Mouse (Mus musculus): ENCODE data around the gene Gm10974. TPM values are rescaled to one million over a fixed set of nuclear protein-coding genes. Genes with fewer than 3 reads are reported as not detected.

Gene Gm10974
- polyA plus RNA-seq, 1 experiment from 2014 or later, result not detected

- H3K4me3 ChIP-seq (ENCODE audit: control insufficient read depth in 1 of 2, insufficient read depth in 1 of 2, low read depth in 1 of 2, low read length in 2 of 2), result no peak overlapping the region
- H3K27me3 ChIP-seq (ENCODE audit: control insufficient read depth, insufficient read depth, low read length), result no peaks in the 10 kb centered on the region
- H3K4me2 ChIP-seq (ENCODE audit: low read length), result no peak overlapping the region
- H3K36me3 ChIP-seq (ENCODE audit: control insufficient read depth, insufficient read depth, low read length), result no peaks in the 10 kb centered on the region
- no peaks in the 10 kb centered on the region for H3K9me3 ChIP-seq (ENCODE audit: control insufficient read depth, low read length)
- 64% methylated on average over 9 of the region's 9 CpGs for WGBS
- no peak for ATAC-seq (ENCODE audit: insufficient number of reproducible peaks, insufficient read depth, low FRiP score, low read depth)
- H3K9ac ChIP-seq (ENCODE audit: low read length), result no peak overlapping the region
- no peaks in the 10 kb centered on the region for H3K4me1 ChIP-seq (ENCODE audit: control insufficient read depth in 2 of 2, insufficient read depth in 2 of 2, low read length in 2 of 2)
- no peak overlapping the region for H3K27ac ChIP-seq (replicated peaks in 1 of 2; ENCODE audit: control insufficient read depth in 1 of 2, insufficient read depth in 1 of 2, low read depth in 2 of 2, low read length in 2 of 2)
These were observed 18.6 kb upstream of the Gm10974 start for GRCm38 (mm10) chr7:66346959-66347663.

GRCm38 (mm10) chr7:66348588-66348987, 17.1 kb upstream of the Gm10974 start:
- no peak overlapping the region for H3K4me2 ChIP-seq (ENCODE audit: low read length)
- no peak overlapping the region for H3K4me3 ChIP-seq (ENCODE audit: control insufficient read depth in 1 of 2, insufficient read depth in 1 of 2, low read depth in 1 of 2, low read length in 2 of 2)
- H3K36me3 ChIP-seq (ENCODE audit: control insufficient read depth, insufficient read depth, low read length), result no peaks in the 10 kb centered on the region
- H3K9me3 ChIP-seq (ENCODE audit: control insufficient read depth, low read length), result no peaks in the 10 kb centered on the region
- ATAC-seq (ENCODE audit: insufficient number of reproducible peaks, insufficient read depth, low FRiP score, low read depth), result no peak
- H3K9ac ChIP-seq (ENCODE audit: low read length), result no peak overlapping the region
- H3K4me1 ChIP-seq (ENCODE audit: control insufficient read depth in 2 of 2, insufficient read depth in 2 of 2, low read length in 2 of 2), result no peaks in the 10 kb centered on the region
- no peak overlapping the region for H3K27ac ChIP-seq (replicated peaks in 1 of 2; ENCODE audit: control insufficient read depth in 1 of 2, insufficient read depth in 1 of 2, low read depth in 2 of 2, low read length in 2 of 2)
- H3K27me3 ChIP-seq (ENCODE audit: control insufficient read depth, insufficient read depth, low read length), result no peaks in the 10 kb centered on the region
- WGBS, result 82% methylated on average over 10 of the region's 10 CpGs

- no peak overlapping the region for H3K4me3 ChIP-seq (ENCODE audit: control insufficient read depth in 1 of 2, insufficient read depth in 1 of 2, low read depth in 1 of 2, low read length in 2 of 2)
- ATAC-seq (ENCODE audit: insufficient number of reproducible peaks, insufficient read depth, low FRiP score, low read depth), result no peak
- no peak overlapping the region for H3K4me2 ChIP-seq (ENCODE audit: low read length)
- H3K27ac ChIP-seq (replicated peaks in 1 of 2; ENCODE audit: control insufficient read depth in 1 of 2, insufficient read depth in 1 of 2, low read depth in 2 of 2, low read length in 2 of 2), result no peak overlapping the region
- WGBS, result 58% methylated on average over 11 of the region's 11 CpGs
- no peaks in the 10 kb centered on the region for H3K36me3 ChIP-seq (ENCODE audit: control insufficient read depth, insufficient read depth, low read length)
- H3K9ac ChIP-seq (ENCODE audit: low read length), result no peak overlapping the region
- no peaks in the 10 kb centered on the region for H3K27me3 ChIP-seq (ENCODE audit: control insufficient read depth, insufficient read depth, low read length)
- H3K4me1 ChIP-seq (ENCODE audit: control insufficient read depth in 2 of 2, insufficient read depth in 2 of 2, low read length in 2 of 2), result no peaks in the 10 kb centered on the region
- no peaks in the 10 kb centered on the region for H3K9me3 ChIP-seq (ENCODE audit: control insufficient read depth, low read length)
These were observed 16.0 kb upstream of the Gm10974 start for GRCm38 (mm10) chr7:66349670-66350069.

DNA sequence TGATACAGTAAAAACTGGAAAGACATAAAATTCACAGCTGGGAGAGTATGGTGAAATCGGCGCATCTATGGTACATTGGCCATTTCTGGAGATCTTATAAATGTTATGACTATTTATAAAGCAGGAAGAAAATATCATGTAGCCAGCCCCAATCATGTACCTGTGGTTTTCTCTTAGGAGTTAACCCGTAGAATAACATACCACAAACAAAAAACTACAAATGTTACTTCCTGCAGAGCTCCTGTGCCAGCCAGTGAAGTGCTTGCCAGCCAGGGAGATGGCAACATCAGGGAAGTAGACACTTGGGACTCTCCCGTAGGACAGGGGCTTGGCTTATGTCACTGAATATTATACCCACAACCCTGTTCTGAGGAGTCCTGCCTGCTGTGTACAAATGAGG, 14.6 kb upstream of the Gm10974 start:
- Histone ChIP-seq H3K4me2 (ENCODE audit: low read length) (no peak overlapping the region), H3K27ac (replicated peaks in 1 of 2; ENCODE audit: control insufficient read depth in 1 of 2, insufficient read depth in 1 of 2, low read depth in 2 of 2, low read length in 2 of 2) (no peak overlapping the region), H3K4me3 (ENCODE audit: control insufficient read depth in 1 of 2, insufficient read depth in 1 of 2, low read depth in 1 of 2, low read length in 2 of 2) (no peak overlapping the region), H3K36me3 (ENCODE audit: control insufficient read depth, insufficient read depth, low read length) (no peaks in the 10 kb centered on the region), H3K4me1 (ENCODE audit: control insufficient read depth in 2 of 2, insufficient read depth in 2 of 2, low read length in 2 of 2) (no peaks in the 10 kb centered on the region), H3K27me3 (ENCODE audit: control insufficient read depth, insufficient read depth, low read length) (no peaks in the 10 kb centered on the region), H3K9ac (ENCODE audit: low read length) (no peak overlapping the region), H3K9me3 (ENCODE audit: control insufficient read depth, low read length) (no peaks in the 10 kb centered on the region)
- WGBS, result 84% methylated on average over 4 of the region's 4 CpGs
- ATAC-seq (ENCODE audit: insufficient number of reproducible peaks, insufficient read depth, low FRiP score, low read depth), result no peak

- Histone ChIP-seq H3K4me2 (ENCODE audit: low read length) (no peak overlapping the region), H3K9me3 (ENCODE audit: control insufficient read depth, low read length) (no peaks in the 10 kb centered on the region), H3K27me3 (ENCODE audit: control insufficient read depth, insufficient read depth, low read length) (no peaks in the 10 kb centered on the region), H3K9ac (ENCODE audit: low read length) (no peak overlapping the region), H3K27ac (replicated peaks in 1 of 2; ENCODE audit: control insufficient read depth in 1 of 2, insufficient read depth in 1 of 2, low read depth in 2 of 2, low read length in 2 of 2) (no peak overlapping the region), H3K4me1 (ENCODE audit: control insufficient read depth in 2 of 2, insufficient read depth in 2 of 2, low read length in 2 of 2) (no peaks in the 10 kb centered on the region), H3K36me3 (ENCODE audit: control insufficient read depth, insufficient read depth, low read length) (no peaks in the 10 kb centered on the region), H3K4me3 (ENCODE audit: control insufficient read depth in 1 of 2, insufficient read depth in 1 of 2, low read depth in 1 of 2, low read length in 2 of 2) (no peak overlapping the region)
- 62% methylated on average over 3 of the region's 3 CpGs for WGBS
- no peak for ATAC-seq (ENCODE audit: insufficient number of reproducible peaks, insufficient read depth, low FRiP score, low read depth)
These were observed 10.8 kb upstream of the Gm10974 start for GRCm38 (mm10) chr7:66354911-66355310.

- Histone ChIP-seq H3K36me3 (ENCODE audit: control insufficient read depth, insufficient read depth, low read length) (no peaks in the 10 kb centered on the region), H3K9ac (ENCODE audit: low read length) (no peak overlapping the region), H3K27ac (replicated peaks in 1 of 2; ENCODE audit: control insufficient read depth in 1 of 2, insufficient read depth in 1 of 2, low read depth in 2 of 2, low read length in 2 of 2) (no peak overlapping the region), H3K27me3 (ENCODE audit: control insufficient read depth, insufficient read depth, low read length) (no peaks in the 10 kb centered on the region), H3K4me1 (ENCODE audit: control insufficient read depth in 2 of 2, insufficient read depth in 2 of 2, low read length in 2 of 2) (no peaks in the 10 kb centered on the region), H3K9me3 (ENCODE audit: control insufficient read depth, low read length) (peaks cover 5% of the 10 kb centered on the region; the same call in 1 of the 2 replicates), H3K4me3 (ENCODE audit: control insufficient read depth in 1 of 2, insufficient read depth in 1 of 2, low read depth in 1 of 2, low read length in 2 of 2) (no peak overlapping the region), H3K4me2 (ENCODE audit: low read length) (no peak overlapping the region)
- 84% methylated on average over 8 of the region's 8 CpGs for WGBS
- 0 out of 2 replicates have a peak, but pooled peaks have one; percentile 50 for ATAC-seq (ENCODE audit: insufficient number of reproducible peaks, insufficient read depth, low FRiP score, low read depth)
These were observed 9.7 kb upstream of the Gm10974 start for GRCm38 (mm10) chr7:66355791-66356522.

- Histone ChIP-seq H3K4me3 (ENCODE audit: control insufficient read depth in 1 of 2, insufficient read depth in 1 of 2, low read depth in 1 of 2, low read length in 2 of 2) (no peak overlapping the region), H3K27me3 (ENCODE audit: control insufficient read depth, insufficient read depth, low read length) (no peaks in the 10 kb centered on the region), H3K4me2 (ENCODE audit: low read length) (no peak overlapping the region), H3K9me3 (ENCODE audit: control insufficient read depth, low read length) (peaks cover 12% of the 10 kb centered on the region; the same call in 1 of the 2 replicates), H3K4me1 (ENCODE audit: control insufficient read depth in 2 of 2, insufficient read depth in 2 of 2, low read length in 2 of 2) (no peaks in the 10 kb centered on the region), H3K36me3 (ENCODE audit: control insufficient read depth, insufficient read depth, low read length) (no peaks in the 10 kb centered on the region), H3K9ac (ENCODE audit: low read length) (no peak overlapping the region), H3K27ac (replicated peaks in 1 of 2; ENCODE audit: control insufficient read depth in 1 of 2, insufficient read depth in 1 of 2, low read depth in 2 of 2, low read length in 2 of 2) (no peak overlapping the region)
- WGBS, result 91% methylated on average over 3 of the region's 3 CpGs
- no peak for ATAC-seq (ENCODE audit: insufficient number of reproducible peaks, insufficient read depth, low FRiP score, low read depth)
These were observed 7.2 kb upstream of the Gm10974 start for GRCm38 (mm10) chr7:66358461-66358860.
